Mouse (Mus musculus) lung, adult 2 months (tissue): ENCODE data around the gene Plcl1. TPM values are rescaled to one million over a fixed set of nuclear protein-coding genes. Genes with fewer than 3 reads are reported as not detected.

Experiments used
- DNase-seq: peaks from one replicate; pipeline ENCODE4 v3.0.0; 2022
- H3K4me1 ChIP-seq: fragments of 200-500 bp; 2 replicates; pipeline ENCODE4 v1.6.1; 2011; ENCODE audit warnings: low read length; ENCODE audit not compliant: control insufficient read depth, insufficient read depth
- H3K4me3 ChIP-seq: fragments of 200-500 bp; replicated peaks from 2 replicates; pipeline ENCODE3; 2011; ENCODE audit warnings: low read depth, mild to moderate bottlenecking, control low read depth, low read length; ENCODE audit errors: extremely low read depth
- CTCF ChIP-seq: fragments of 200-500 bp; IDR thresholded peaks from 2 replicates; pipeline ENCODE4 v1.5.1; 2011; ENCODE audit warnings: mild to moderate bottlenecking, low read length, control low read depth; ENCODE audit not compliant: insufficient read depth
- POLR2A ChIP-seq: fragments of 200-500 bp; IDR thresholded peaks from 2 replicates; pipeline ENCODE4 v1.6.1; 2011; ENCODE audit warnings: low read depth, mild to moderate bottlenecking, control low read depth, low read length, borderline replicate concordance; ENCODE audit errors: extremely low read depth
- WGBS: fragments of 180-500 bp; shearing (Covaris S2); methylation state at CpG from one replicate; pipeline ENCODE4 v1.1.7; 2018; 5-methylcytosine and 5-hydroxymethylcytosine counted together
- polyA plus RNA-seq: library from polyadenylated mRNA; depleted of rRNA; stranded (reverse); fragments of >200 nt; gene quantifications from 2 replicates; pipeline ENCODE4 v1.2.3, GENCODE M21; 2012; rRNA removed

Gene Plcl1
- polyA plus RNA-seq, 1 experiment: 2.4 TPM

GRCm38 (mm10) chr1:55738746-55739365, 333.1 kb downstream of the Plcl1 start:
- no peaks in the 10 kb centered on the region for H3K4me1 ChIP-seq
- H3K4me3 ChIP-seq: no peak overlapping the region
- TF ChIP-seq CTCF (no peak), POLR2A (no peak)
- DNase-seq: no peak
- WGBS: 57% methylated on average over 12 of the region's 12 CpGs

- Histone ChIP-seq H3K4me3 (no peak overlapping the region), H3K4me1 (no peaks in the 10 kb centered on the region)
- TF ChIP-seq POLR2A (no peak), CTCF (no peak)
- 34% methylated on average over 3 of the region's 3 CpGs for WGBS
- DNase-seq: no peak
Measured at GRCm38 (mm10) chr1:55741885-55742284, 336.2 kb downstream of the Plcl1 start.

- no peaks in the 10 kb centered on the region for H3K4me1 ChIP-seq
- no peak for DNase-seq
- no peak overlapping the region for H3K4me3 ChIP-seq
- TF ChIP-seq POLR2A: no peak
- TF ChIP-seq CTCF: no peak
- 76% methylated on average over 5 of the region's 5 CpGs for WGBS
Measured at GRCm38 (mm10) chr1:55748516-55748915, 342.8 kb downstream of the Plcl1 start.

- TF ChIP-seq CTCF (no peak), POLR2A (no peak)
- 88% methylated on average over 7 of the region's 7 CpGs for WGBS
- Histone ChIP-seq H3K4me3 (no peak overlapping the region), H3K4me1 (no peaks in the 10 kb centered on the region)
- DNase-seq: no peak
Measured at GRCm38 (mm10) chr1:55749770-55750169, 344.0 kb downstream of the Plcl1 start.

GRCm38 (mm10) chr1:55755742-55756141, 350.0 kb downstream of the Plcl1 start:
- 75% methylated on average over 10 of the region's 10 CpGs for WGBS

GRCm38 (mm10) chr1:55762284-55762683, 356.6 kb downstream of the Plcl1 start:
- Histone ChIP-seq H3K4me3 (no peak overlapping the region), H3K4me1 (no peaks in the 10 kb centered on the region)
- TF ChIP-seq CTCF (no peak), POLR2A (no peak)
- no peak for DNase-seq
- whole genome bisulfite sequencing: 64% methylated on average over 5 of the region's 5 CpGs

More at GRCm38 (mm10) chr1:55755742-55756141, 350.0 kb downstream of the Plcl1 start:
- TF ChIP-seq POLR2A (no peak), CTCF (peak; percentile 86)
- no peaks in the 10 kb centered on the region for H3K4me1 ChIP-seq
- DNase-seq: peak; percentile 45
- H3K4me3 ChIP-seq: no peak overlapping the region

GRCm38 (mm10) chr1:55763171-55763570, 357.4 kb downstream of the Plcl1 start:
- 68% methylated on average over 2 of the region's 2 CpGs for WGBS
- Histone ChIP-seq H3K4me1 (no peaks in the 10 kb centered on the region), H3K4me3 (no peak overlapping the region)
- TF ChIP-seq POLR2A (no peak), CTCF (no peak)
- DNase-seq: no peak

- DNase-seq: no peak
- TF ChIP-seq POLR2A (no peak), CTCF (no peak)
- 39% methylated on average over 1 of the region's 1 CpGs for WGBS
Measured at GRCm38 (mm10) chr1:55766743-55767142, 361.0 kb downstream of the Plcl1 start.

GRCm38 (mm10) chr1:55770072-55770785, 364.5 kb downstream of the Plcl1 start:
- no peaks in the 10 kb centered on the region for H3K4me1 ChIP-seq
- no peak overlapping the region for H3K4me3 ChIP-seq
- TF ChIP-seq CTCF: no peak
- TF ChIP-seq POLR2A: no peak
- no peak for DNase-seq

More at GRCm38 (mm10) chr1:55766743-55767142, 361.0 kb downstream of the Plcl1 start:
- Histone ChIP-seq H3K4me3 (no peak overlapping the region), H3K4me1 (no peaks in the 10 kb centered on the region)

GRCm38 (mm10) chr1:55792817-55793216, 387.1 kb downstream of the Plcl1 start:
- Histone ChIP-seq H3K4me1 (no peaks in the 10 kb centered on the region), H3K4me3 (no peak overlapping the region)
- DNase-seq: no peak
- WGBS: 60% methylated on average over 6 of the region's 6 CpGs
- TF ChIP-seq POLR2A: no peak
- no peak for TF ChIP-seq CTCF

Other genes starting within 250 kb of the Plcl1 start
- gene Rftn2, start 179.1 kb upstream of the Plcl1 start, polyA plus RNA-seq: 6.1 and 10.9 TPM in 2 replicates
- gene Mars2, start 168.7 kb upstream of the Plcl1 start, polyA plus RNA-seq: 1.4 and 1.5 TPM in 2 replicates
- 0.27 TPM in 1 of 2 replicates, not detected in the other for gene Boll, start 42.5 kb upstream of the Plcl1 start, polyA plus RNA-seq